Mouse (Mus musculus): ENCODE results near the gene Tspan5. TPM values are rescaled to one million over a fixed set of nuclear protein-coding genes. Genes with fewer than 3 reads are reported as not detected.

Gene Tspan5
- total RNA-seq (2022): 100 to 1,000 TPM; 171 to 214 (median 184) TPM

- peak in 1 of 2 experiments; percentile 57 for DNase-seq (ENCODE audit: low spot score in 2 of 2)
Observed at GRCm38 (mm10) chr3:138741649-138742565, at the start of gene Tspan5. Gene Tspan5, plus strand, starts transcription at chr3:138742195.

- no peak for DNase-seq (ENCODE audit: low spot score in 2 of 2)
Observed at GRCm38 (mm10) chr3:138692302-138692701, 49.7 kb upstream of the Tspan5 start.

- no peak for DNase-seq (ENCODE audit: low spot score in 2 of 2)
Observed at GRCm38 (mm10) chr3:138703399-138703798, 38.6 kb upstream of the Tspan5 start.

GRCm38 (mm10) chr3:138704469-138704868 is 37.5 kb upstream of the Tspan5 start:
- no peak for DNase-seq (ENCODE audit: low spot score in 2 of 2)

- no peak for DNase-seq (ENCODE audit: low spot score in 2 of 2)
Observed at GRCm38 (mm10) chr3:138705875-138706274, 36.1 kb upstream of the Tspan5 start.

GRCm38 (mm10) chr3:138709183-138709582 is 32.8 kb upstream of the Tspan5 start:
- no peak for DNase-seq (ENCODE audit: low spot score in 2 of 2)

- no peak for DNase-seq (ENCODE audit: low spot score in 2 of 2)
Observed at GRCm38 (mm10) chr3:138711971-138712370, 30.0 kb upstream of the Tspan5 start.

- peak in 1 of 2 experiments; percentile 23 for DNase-seq (ENCODE audit: low spot score in 2 of 2)
Observed at GRCm38 (mm10) chr3:138712452-138713140, 29.4 kb upstream of the Tspan5 start.

- no peak for DNase-seq (ENCODE audit: low spot score in 2 of 2)
Observed at GRCm38 (mm10) chr3:138713141-138713540, 28.9 kb upstream of the Tspan5 start.

GRCm38 (mm10) chr3:138714788-138715187 is 27.2 kb upstream of the Tspan5 start:
- DNase-seq (ENCODE audit: low spot score in 2 of 2): no peak

GRCm38 (mm10) chr3:138715212-138715611 is 26.8 kb upstream of the Tspan5 start:
- no peak for DNase-seq (ENCODE audit: low spot score in 2 of 2)

- no peak for DNase-seq (ENCODE audit: low spot score in 2 of 2)
Observed at GRCm38 (mm10) chr3:138717040-138717439, 25.0 kb upstream of the Tspan5 start.

- no peak for DNase-seq (ENCODE audit: low spot score in 2 of 2)
Observed at GRCm38 (mm10) chr3:138722152-138722551, 19.8 kb upstream of the Tspan5 start.

- no peak for DNase-seq (ENCODE audit: low spot score in 2 of 2)
Observed at GRCm38 (mm10) chr3:138727571-138727970, 14.4 kb upstream of the Tspan5 start.

GRCm38 (mm10) chr3:138728840-138729239 is 13.2 kb upstream of the Tspan5 start:
- no peak for DNase-seq (ENCODE audit: low spot score in 2 of 2)

GRCm38 (mm10) chr3:138730812-138731211 is 11.2 kb upstream of the Tspan5 start:
- no peak for DNase-seq (ENCODE audit: low spot score in 2 of 2)

- DNase-seq (ENCODE audit: low spot score in 2 of 2): peak in 1 of 2 experiments; percentile 52
Observed at GRCm38 (mm10) chr3:138735760-138736159, 6.2 kb upstream of the Tspan5 start.

GRCm38 (mm10) chr3:138739150-138739700 is 2.8 kb upstream of the Tspan5 start:
- DNase-seq (ENCODE audit: low spot score in 2 of 2): no peak

- no peak for DNase-seq (ENCODE audit: low spot score in 2 of 2)
Observed at GRCm38 (mm10) chr3:138740291-138740690, 1.7 kb upstream of the Tspan5 start.

- DNase-seq (ENCODE audit: low spot score in 2 of 2): no peak
Observed at GRCm38 (mm10) chr3:138740843-138741540, 1.0 kb upstream of the Tspan5 start.

- DNase-seq (ENCODE audit: low spot score in 2 of 2): no peak
Observed at GRCm38 (mm10) chr3:138742566-138742930, 553 bp downstream of the Tspan5 start.

All from layer of hippocampus, adult 8-10 months (tissue).